Mouse (Mus musculus): ENCODE measurements around the gene Apod.

Gene Apod

DNA sequence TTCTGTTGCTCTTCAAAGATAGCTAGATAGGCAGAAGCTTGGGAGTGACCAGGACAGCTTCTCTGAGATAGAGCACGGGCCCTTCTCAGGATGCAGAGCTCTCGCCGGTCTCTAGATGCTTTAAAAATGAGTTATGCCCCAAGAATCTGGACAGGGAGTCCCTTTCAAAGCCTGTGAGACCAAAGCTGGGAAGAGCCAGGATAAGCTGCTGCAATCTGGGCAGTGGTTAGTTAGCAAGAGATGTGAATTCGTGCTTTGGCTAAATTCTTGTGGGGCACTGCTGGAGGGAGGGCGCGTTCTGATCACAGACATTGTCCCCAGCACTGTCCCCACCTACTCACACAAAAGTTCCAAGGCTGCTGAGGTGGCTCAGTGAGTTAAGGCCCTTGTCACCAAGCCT is 36.0 kb downstream of the Apod start:
- no peak for DNase-seq

DNA sequence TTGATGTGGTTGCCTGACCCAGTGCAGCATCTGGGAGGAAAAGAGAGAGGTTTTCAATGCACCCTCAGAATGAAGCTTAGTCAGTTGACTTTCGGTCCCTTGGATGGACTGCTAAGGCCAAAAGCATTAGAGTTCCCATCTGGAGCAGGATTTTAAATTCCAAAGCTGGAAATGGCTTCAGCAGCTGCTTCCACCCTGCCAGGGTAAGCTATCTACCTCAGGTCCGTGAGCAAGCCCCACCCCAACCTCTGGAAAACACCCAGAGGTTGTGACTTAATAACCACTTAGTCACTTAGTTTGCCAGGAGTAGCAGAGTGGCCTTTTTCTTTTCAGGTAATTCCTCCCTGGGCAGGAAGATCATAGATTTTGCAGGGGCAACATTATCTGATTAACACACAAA is 36.5 kb downstream of the Apod start:
- no peak for DNase-seq

- DNase-seq: peak; percentile 23
Measured at GRCm38 (mm10) chr16:31276962-31277361, 37.6 kb downstream of the Apod start.

- DNase-seq: peak; percentile 83
Measured at GRCm38 (mm10) chr16:31276539-31276938, 38.1 kb downstream of the Apod start.

DNA sequence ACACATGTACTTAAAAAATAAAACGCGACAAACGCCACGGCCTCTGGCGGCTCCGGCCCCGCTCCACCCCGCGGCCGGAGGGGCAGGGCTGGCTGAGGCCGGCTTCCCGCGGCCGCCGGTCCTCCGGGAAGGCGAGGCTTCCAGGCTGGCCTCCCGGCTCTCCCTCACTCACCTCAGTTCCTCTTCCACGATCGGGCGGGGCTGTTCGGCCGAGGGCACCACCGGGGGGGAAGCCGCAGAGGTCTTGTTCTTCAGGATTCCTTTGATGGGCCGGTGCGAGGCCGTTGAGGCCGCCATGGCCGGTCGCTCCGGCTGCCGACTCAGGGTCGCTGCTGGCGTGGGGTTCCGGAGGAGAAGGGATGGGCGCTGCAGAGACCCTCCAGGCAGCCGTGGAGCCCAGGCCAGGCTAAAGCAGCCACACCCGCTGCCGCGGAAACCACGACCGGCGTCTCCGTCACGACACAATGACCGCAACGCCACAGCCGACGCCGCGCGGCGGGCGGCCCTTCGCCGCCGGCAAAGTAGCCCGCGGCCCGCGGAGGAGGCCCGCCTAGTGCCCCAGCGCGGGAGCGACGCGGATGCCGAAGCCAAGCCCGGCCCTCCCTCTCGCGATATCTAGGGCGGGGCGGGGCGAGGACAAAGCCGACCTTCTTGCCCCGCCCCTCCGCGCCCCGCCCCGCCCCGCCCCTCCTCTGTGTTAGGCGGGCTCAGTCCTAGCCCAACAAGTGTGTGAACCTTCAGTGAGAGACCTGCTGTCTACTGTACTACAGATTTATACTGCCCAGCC is 39.7 kb downstream of the Apod start, which contains the start of gene Ppp1r2:
Ppp1r2 (minus strand) TSS at position 604 of the 787 bp plus-strand sequence.
- peak; percentile 95 for DNase-seq

DNA sequence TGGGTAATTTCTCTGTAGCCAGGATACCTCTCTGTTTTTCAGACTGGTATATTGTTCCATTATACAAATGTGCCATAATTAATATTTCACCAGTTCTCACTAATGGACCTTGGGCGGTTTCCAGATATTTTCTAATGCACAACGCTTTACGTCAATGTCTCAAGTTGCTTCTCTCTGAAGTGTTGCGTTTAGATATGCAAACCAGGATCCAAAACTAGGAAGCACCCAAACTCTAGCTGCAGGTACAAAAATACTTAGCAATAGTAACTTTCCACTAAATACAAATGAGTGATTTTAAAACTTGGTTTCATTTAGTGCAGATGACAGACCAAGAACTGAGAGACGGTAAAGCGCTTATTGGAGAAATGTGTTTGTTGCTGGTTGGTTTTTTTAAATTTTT is 40.5 kb downstream of the Apod start:
- no peak for DNase-seq

DNA sequence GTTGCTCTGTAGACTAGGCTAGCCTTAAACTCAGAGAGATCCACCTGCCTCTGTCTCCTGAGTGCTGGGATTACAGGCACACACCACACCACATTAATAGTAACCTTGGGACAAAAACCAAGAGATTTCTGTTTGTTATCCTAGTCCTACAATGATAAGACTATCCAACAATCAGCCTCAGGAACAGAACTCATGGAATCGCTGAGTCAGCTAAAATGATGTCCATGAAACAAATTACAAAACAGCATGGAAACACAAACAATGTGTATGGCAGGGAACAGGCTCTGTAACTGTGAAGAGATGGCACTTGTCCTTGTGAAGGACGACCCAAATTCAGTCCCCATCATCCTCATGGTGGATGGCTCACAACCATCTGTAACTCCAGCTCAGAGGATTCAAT is 47.9 kb downstream of the Apod start:
- DNase-seq: no peak

DNA sequence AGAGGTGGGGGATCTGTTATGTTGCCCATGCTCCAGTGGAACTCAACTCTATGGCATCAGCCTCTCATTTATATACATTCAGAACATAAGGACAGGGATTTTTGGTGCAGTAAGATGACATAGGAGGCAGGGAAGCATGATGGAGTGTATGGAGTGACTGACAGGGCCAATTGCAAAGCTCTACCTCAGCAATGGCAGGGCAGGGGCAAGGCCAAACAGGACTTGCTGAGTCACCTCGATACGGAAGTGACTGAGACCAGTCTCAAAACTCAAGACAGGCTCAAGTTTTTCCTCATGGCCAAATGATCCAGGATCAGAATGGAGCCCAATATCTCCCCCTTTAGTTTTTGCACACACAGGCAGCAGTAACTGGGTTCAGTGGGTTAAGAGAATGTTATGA is 58.5 kb downstream of the Apod start:
- DNase-seq: no peak

GRCm38 (mm10) chr16:31255685-31256084 is 58.9 kb downstream of the Apod start:
- DNase-seq: no peak

DNA sequence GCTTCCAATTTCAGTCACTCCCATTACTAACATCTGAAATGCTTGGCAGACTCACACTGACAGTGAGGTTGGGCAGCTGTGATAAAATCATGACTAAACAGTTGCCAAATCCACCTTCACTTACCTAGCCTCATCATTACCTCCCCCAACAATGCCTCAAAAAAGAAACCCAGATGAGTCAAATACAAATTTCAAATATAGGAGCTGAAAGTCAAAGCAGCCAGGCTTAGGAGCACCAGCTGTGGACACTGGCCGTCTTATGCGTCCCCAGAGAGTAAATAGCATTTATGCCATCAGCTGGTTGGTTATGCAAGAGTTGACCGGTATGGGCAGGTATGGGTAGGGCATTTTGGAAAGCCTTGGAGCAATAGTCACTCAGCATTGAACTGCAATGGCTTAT is 65.2 kb downstream of the Apod start:
- DNase-seq: no peak

GRCm38 (mm10) chr16:31248717-31249116 is 65.9 kb downstream of the Apod start:
- no peak for DNase-seq

- no peak for DNase-seq
Measured at GRCm38 (mm10) chr16:31247442-31247841, 67.2 kb downstream of the Apod start.
